Mouse (Mus musculus) cerebellum, adult 2 months (tissue): ENCODE measurements at regions not wholly inside any gene's neighbourhood (a gene's known extent, or its start where the extent isn't known, plus 50 kb on each side); places are given as distances from the start of the nearest gene placed in this dataset.

Source experiments
- CTCF ChIP-seq: fragments of 200-500 bp; IDR thresholded peaks from 2 replicates; pipeline ENCODE4 v1.5.1; 2011; ENCODE audit warnings: low read depth, mild to moderate bottlenecking, control low read depth, low read length, moderate library complexity, borderline replicate concordance; ENCODE audit not compliant: insufficient read depth
- POLR2A ChIP-seq: fragments of 200-500 bp; IDR thresholded peaks from 2 replicates; pipeline ENCODE4 v1.6.1; 2011; ENCODE audit warnings: low read length, control low read depth, borderline replicate concordance; ENCODE audit not compliant: insufficient read depth

- TF ChIP-seq POLR2A (no peak), CTCF (no peak)
Measured at GRCm38 (mm10) chr8:92077611-92078010, 275.7 kb upstream of the Irx3 start.
